Mouse (Mus musculus) neural tube, embryonic 11.5 days (tissue): Measurements from ENCODE around the gene Sdc4. TPM values are rescaled to one million over a fixed set of nuclear protein-coding genes. Genes with fewer than 3 reads are reported as not detected.

Experiments
- ATAC-seq: fragments of 200-750 bp; cut with Nextera tagmentation; 2 replicates; pipeline ENCODE4 v1.8.0; 2017; ENCODE audit warnings: moderate number of reproducible peaks, mild to moderate bottlenecking, moderate TSS enrichment, moderate library complexity; ENCODE audit not compliant: insufficient read depth, low FRiP score, low TSS enrichment
- DNase-seq: peaks from one replicate; pipeline ENCODE4 v3.0.0-alpha.2; 2015; ENCODE audit warnings: low spot score
- H3K27ac ChIP-seq: fragments of 300-500 bp; sonication (generic); 2 replicates; pipeline ENCODE4 v1.5.1; 2014; ENCODE audit warnings: low read depth, mild to moderate bottlenecking, low read length
- H3K27me3 ChIP-seq: fragments of 300-500 bp; sonication (generic); 2 replicates; pipeline ENCODE4 v1.6.1; 2014; ENCODE audit warnings: mild to moderate bottlenecking, low read length, mixed read lengths; ENCODE audit not compliant: control insufficient read depth, insufficient read depth
- H3K36me3 ChIP-seq: fragments of 300-500 bp; sonication (generic); 2 replicates; pipeline ENCODE4 v1.6.1; 2014; ENCODE audit warnings: mild to moderate bottlenecking, low read length, moderate library complexity, mixed read lengths; ENCODE audit not compliant: control insufficient read depth, insufficient read depth
- H3K4me1 ChIP-seq: fragments of 300-500 bp; sonication (generic); 2 replicates; pipeline ENCODE4 v1.6.1; 2014; ENCODE audit warnings: low read length, mixed read lengths; ENCODE audit not compliant: control insufficient read depth, insufficient read depth
- H3K4me2 ChIP-seq: fragments of 300-500 bp; sonication (generic); 2 replicates; pipeline ENCODE4 v1.6.1; 2014; ENCODE audit warnings: low read depth, mild to moderate bottlenecking, moderate library complexity
- H3K4me3 ChIP-seq: fragments of 300-500 bp; sonication (generic); 2 replicates; pipeline ENCODE4 v1.5.1; 2014; ENCODE audit warnings: low read depth, low read length
- H3K9ac ChIP-seq: fragments of 300-500 bp; sonication (generic); 2 replicates; pipeline ENCODE4 v1.6.1; 2014; ENCODE audit warnings: mild to moderate bottlenecking, low read length
- H3K9me3 ChIP-seq: fragments of 300-500 bp; sonication (generic); 2 replicates; pipeline ENCODE4 v1.6.1; 2016; ENCODE audit warnings: low read length; ENCODE audit not compliant: control insufficient read depth
- WGBS: fragments of 180-500 bp; shearing (Covaris S2); extraction: QIAGEN DNeasy Blood & Tissue Kit; methylation state at CpG from one replicate; pipeline ENCODE4 v1.1.7; 2014; 5-methylcytosine and 5-hydroxymethylcytosine counted together
- polyA plus RNA-seq: library from polyadenylated mRNA; unstranded; fragments of >200 nt; fragmentation: Nextera tagmentation; extraction: Ambion mirVana; gene quantifications from 2 replicates; pipeline ENCODE4 v1.2.1, GENCODE M21; 2014

Sdc4 gene
- polyA plus RNA-seq, 1 experiment from 2014 or later: 11.5 TPM

DNA sequence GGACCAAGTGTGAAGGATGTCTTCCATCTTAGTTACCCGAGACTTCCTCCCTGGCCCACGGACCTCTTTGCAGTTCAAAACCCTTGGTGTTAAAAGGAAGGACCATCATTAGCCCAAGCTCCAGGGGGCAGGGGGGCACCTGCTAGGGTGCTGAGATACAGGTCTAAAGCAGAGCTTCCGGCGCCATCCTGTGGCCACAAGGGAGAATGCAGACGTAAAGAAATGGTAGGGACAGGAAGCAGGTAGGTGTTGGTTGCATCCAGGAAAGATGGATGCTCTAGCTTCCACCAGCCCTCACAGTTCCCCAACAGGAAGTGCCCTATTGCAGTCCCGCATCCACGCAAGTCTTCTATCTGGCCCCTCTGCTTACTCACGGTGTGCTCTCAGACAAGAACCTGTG, 56.7 kb downstream of the Sdc4 start:
- Histone ChIP-seq H3K9ac (no peak overlapping the region), H3K27ac (no peak overlapping the region), H3K4me2 (no peak overlapping the region), H3K27me3 (0 out of 2 replicates have a peak, but pooled peaks cover 4% of the 10 kb centered on the region), H3K4me3 (no peak overlapping the region), H3K36me3 (no peaks in the 10 kb centered on the region), H3K9me3 (no peaks in the 10 kb centered on the region), H3K4me1 (peaks cover 8% of the 10 kb centered on the region; the same call in 1 of the 2 replicates)
- WGBS: 13% methylated on average over 8 of the region's 8 CpGs
- no peak for ATAC-seq
- peak; percentile 36 for DNase-seq

GRCm38 (mm10) chr2:164385927-164386763, 57.5 kb downstream of the Sdc4 start:
- Histone ChIP-seq H3K27ac (no peak overlapping the region), H3K9me3 (no peaks in the 10 kb centered on the region), H3K4me3 (no peak overlapping the region), H3K4me1 (peaks cover 8% of the 10 kb centered on the region; the same call in 1 of the 2 replicates), H3K36me3 (no peaks in the 10 kb centered on the region), H3K27me3 (0 out of 2 replicates have a peak, but pooled peaks cover 4% of the 10 kb centered on the region), H3K9ac (no peak overlapping the region), H3K4me2 (no peak overlapping the region)
- ATAC-seq: peak; percentile 51; the same call in 1 of the 2 replicates
- DNase-seq: peak; percentile 73
- 16% methylated on average over 18 of the region's 18 CpGs for WGBS

- H3K9ac ChIP-seq: no peak overlapping the region
- H3K27me3 ChIP-seq: 0 out of 2 replicates have a peak, but pooled peaks cover 2% of the 10 kb centered on the region
- H3K4me3 ChIP-seq: no peak overlapping the region
- no peak overlapping the region for H3K4me2 ChIP-seq
- ATAC-seq (no peak), DNase-seq (no peak)
- WGBS: 61% methylated on average over 11 of the region's 11 CpGs
- H3K36me3 ChIP-seq: no peaks in the 10 kb centered on the region
- peaks cover 8% of the 10 kb centered on the region; the same call in 1 of the 2 replicates for H3K4me1 ChIP-seq
- H3K27ac ChIP-seq: no peak overlapping the region
- no peaks in the 10 kb centered on the region for H3K9me3 ChIP-seq
Measured at GRCm38 (mm10) chr2:164383656-164384399, 59.9 kb downstream of the Sdc4 start.

GRCm38 (mm10) chr2:164382971-164383370, 60.7 kb downstream of the Sdc4 start:
- Histone ChIP-seq H3K4me2 (no peak overlapping the region), H3K4me3 (no peak overlapping the region), H3K4me1 (peaks cover 5% of the 10 kb centered on the region; the same call in 1 of the 2 replicates), H3K36me3 (no peaks in the 10 kb centered on the region), H3K27ac (no peak overlapping the region), H3K9ac (no peak overlapping the region), H3K9me3 (no peaks in the 10 kb centered on the region), H3K27me3 (no peaks in the 10 kb centered on the region)
- no peak for DNase-seq
- 85% methylated on average over 3 of the region's 3 CpGs for WGBS
- ATAC-seq: no peak

- no peaks in the 10 kb centered on the region for H3K36me3 ChIP-seq
- peaks cover 5% of the 10 kb centered on the region; the same call in 1 of the 2 replicates for H3K4me1 ChIP-seq
- H3K4me3 ChIP-seq: no peak overlapping the region
- no peak overlapping the region for H3K4me2 ChIP-seq
- DNase-seq (no peak), ATAC-seq (no peak)
- H3K9me3 ChIP-seq: no peaks in the 10 kb centered on the region
- H3K27ac ChIP-seq: no peak overlapping the region
- H3K9ac ChIP-seq: no peak overlapping the region
- WGBS: 81% methylated on average over 8 of the region's 8 CpGs
- H3K27me3 ChIP-seq: no peaks in the 10 kb centered on the region
Measured at GRCm38 (mm10) chr2:164381726-164382125, 62.0 kb downstream of the Sdc4 start.

GRCm38 (mm10) chr2:164377478-164378426, 65.9 kb downstream of the Sdc4 start:
- Histone ChIP-seq H3K4me1 (no peaks in the 10 kb centered on the region), H3K4me3 (no peak overlapping the region), H3K36me3 (no peaks in the 10 kb centered on the region), H3K4me2 (no peak overlapping the region), H3K9ac (no peak overlapping the region), H3K27ac (no peak overlapping the region), H3K27me3 (no peaks in the 10 kb centered on the region), H3K9me3 (no peaks in the 10 kb centered on the region)
- no peak for DNase-seq
- ATAC-seq: no peak
- WGBS: 89% methylated on average over 15 of the region's 15 CpGs
